Mouse (Mus musculus): Measurements from ENCODE around the gene Bola3. TPM values are rescaled to one million over a fixed set of nuclear protein-coding genes. Genes with fewer than 3 reads are reported as not detected.
"Not testable (repeated sequence)": the region's sequence is repeated elsewhere in the genome, so short reads cannot be mapped to it uniquely, and the experiment has no call there.

The Bola3 gene
- polyA plus RNA-seq, 1 experiment from 2014 or later = 297 TPM

DNA sequence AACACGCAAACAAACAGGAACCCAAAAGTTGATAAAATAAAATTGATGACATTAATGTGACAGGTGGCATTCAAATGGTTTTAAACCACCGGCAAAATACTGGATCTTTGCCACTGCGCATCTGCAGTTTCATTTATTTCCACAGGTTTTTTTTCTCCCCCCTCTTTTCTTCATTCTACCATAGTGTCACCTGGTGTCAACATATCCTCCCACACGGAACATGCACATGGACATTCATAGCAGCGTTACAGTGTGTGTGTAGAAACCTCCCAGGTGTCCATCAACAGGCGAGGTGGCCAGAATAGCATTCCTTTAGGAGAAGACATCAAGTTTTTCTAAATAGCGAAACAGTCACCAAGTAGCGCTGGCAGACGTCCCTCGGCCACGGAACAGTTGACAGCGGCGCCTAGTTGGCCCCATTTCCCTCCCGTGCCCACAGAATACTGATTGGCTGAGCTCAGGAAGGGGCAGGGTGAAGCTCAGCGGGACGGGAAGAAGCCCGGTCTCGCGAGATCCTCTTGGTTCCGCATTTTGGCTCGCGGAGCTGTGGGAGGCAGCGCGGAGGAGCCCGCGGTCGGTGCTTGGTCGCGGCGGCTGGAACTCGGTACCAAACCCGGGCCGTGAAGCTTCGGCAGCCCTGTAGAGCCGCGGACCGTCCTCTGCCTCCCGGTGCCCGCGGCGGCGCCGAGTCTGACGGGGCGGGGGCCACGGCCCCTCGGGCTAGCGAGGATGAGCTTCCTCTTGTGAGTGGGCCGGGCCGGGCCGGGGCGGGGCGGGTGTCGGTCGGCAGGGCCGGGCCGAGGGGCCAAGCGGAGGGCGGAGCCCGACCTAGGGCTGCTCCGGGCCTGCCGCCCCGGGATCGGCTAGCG is 23.2 kb upstream of the Bola3 start, which contains the start of the genes Mthfd2 and Mob1a:
Gene Mthfd2, minus strand, starts transcription at position 384 of the 869 bp plus-strand sequence.
Gene Mob1a, plus strand, starts transcription at position 492 of the 869 bp plus-strand sequence.
- Histone ChIP-seq H3K4me3 (ENCODE audit: control insufficient read depth in 1 of 2, insufficient read depth in 1 of 2, low read depth in 1 of 2, low read length in 2 of 2) (peak within 1 kb of the TSS; percentile 69 to 96), H3K9me3 (ENCODE audit: control insufficient read depth, low read length) (no peaks in the 10 kb centered on the region), H3K27ac (replicated peaks in 1 of 2; ENCODE audit: control insufficient read depth in 1 of 2, insufficient read depth in 1 of 2, low read depth in 2 of 2, low read length in 2 of 2) (peak within 1 kb of the TSS; percentile 89 to 93), H3K27me3 (ENCODE audit: control insufficient read depth, insufficient read depth, low read length) (no peaks in the 10 kb centered on the region), H3K4me2 (ENCODE audit: low read length) (peak within 1 kb of the TSS; percentile 74), H3K4me1 (ENCODE audit: control insufficient read depth in 2 of 2, insufficient read depth in 2 of 2, low read length in 2 of 2) (peaks cover 2 to 13% of the 10 kb centered on the region in 2 experiments), H3K36me3 (ENCODE audit: control insufficient read depth, insufficient read depth, low read length) (peaks cover 22% of the 10 kb centered on the region), H3K9ac (ENCODE audit: low read length) (peak within 1 kb of the TSS; percentile 85)
- WGBS = 2% methylated on average over 65 of the region's 65 CpGs
- ATAC-seq (ENCODE audit: insufficient number of reproducible peaks, insufficient read depth, low FRiP score, low read depth) = peak; percentile 96

DNA sequence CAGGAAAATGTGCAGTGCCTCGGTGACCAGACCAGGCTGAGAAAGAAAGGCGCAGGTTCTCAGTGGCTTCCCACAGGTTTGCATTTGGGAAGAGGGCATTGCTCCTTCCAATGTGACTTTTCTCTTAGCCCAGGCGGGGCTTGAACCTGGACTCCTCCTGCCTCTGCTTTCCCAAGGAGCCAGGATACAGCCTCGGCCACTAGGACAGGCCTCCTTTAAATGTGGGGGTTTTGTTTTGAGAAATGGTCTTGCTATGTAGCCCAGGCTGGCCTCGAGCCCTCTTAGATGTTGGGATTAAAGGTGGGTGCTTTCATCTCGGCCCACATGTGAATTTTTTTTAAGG is 22.6 kb upstream of the Bola3 start:
- 6% methylated on average over 6 of the region's 6 CpGs for WGBS
- peak overlapping the region; percentile 85 for H3K9ac ChIP-seq (ENCODE audit: low read length)
- peak overlapping the region; percentile 74 for H3K4me2 ChIP-seq (ENCODE audit: low read length)
- H3K36me3 ChIP-seq (ENCODE audit: control insufficient read depth, insufficient read depth, low read length) = peaks cover 28% of the 10 kb centered on the region
- H3K4me1 ChIP-seq (ENCODE audit: control insufficient read depth in 2 of 2, insufficient read depth in 2 of 2, low read length in 2 of 2) = peaks cover 2 to 13% of the 10 kb centered on the region in 2 experiments
- peak overlapping the region; percentile 69 to 96 for H3K4me3 ChIP-seq (ENCODE audit: control insufficient read depth in 1 of 2, insufficient read depth in 1 of 2, low read depth in 1 of 2, low read length in 2 of 2)
- no peaks in the 10 kb centered on the region for H3K9me3 ChIP-seq (ENCODE audit: control insufficient read depth, low read length)
- H3K27ac ChIP-seq (replicated peaks in 1 of 2; ENCODE audit: control insufficient read depth in 1 of 2, insufficient read depth in 1 of 2, low read depth in 2 of 2, low read length in 2 of 2) = peak overlapping the region; percentile 89 to 93
- ATAC-seq (ENCODE audit: insufficient number of reproducible peaks, insufficient read depth, low FRiP score, low read depth) = no peak
- H3K27me3 ChIP-seq (ENCODE audit: control insufficient read depth, insufficient read depth, low read length) = no peaks in the 10 kb centered on the region

DNA sequence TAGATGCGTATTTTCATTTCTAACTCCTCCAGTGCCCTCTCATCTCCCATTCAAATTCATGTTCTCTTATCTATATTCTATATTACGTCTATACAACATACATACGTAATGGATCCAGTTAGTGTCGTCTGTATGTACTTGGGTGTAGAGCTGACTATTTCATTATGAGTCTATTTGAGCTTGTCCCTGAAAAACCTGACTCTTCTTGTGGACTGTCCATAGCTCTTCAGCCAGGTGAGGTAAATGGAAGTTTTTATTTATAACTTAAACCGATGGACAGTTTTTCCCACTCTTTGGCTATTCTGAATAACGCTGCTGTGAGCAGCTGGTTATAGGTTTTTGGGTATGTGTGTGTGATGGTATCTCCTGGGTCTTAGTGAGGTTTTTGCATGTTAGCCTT is 22.2 kb upstream of the Bola3 start:
- peaks cover 2 to 13% of the 10 kb centered on the region in 2 experiments for H3K4me1 ChIP-seq (ENCODE audit: control insufficient read depth in 2 of 2, insufficient read depth in 2 of 2, low read length in 2 of 2)
- no peaks in the 10 kb centered on the region for H3K9me3 ChIP-seq (ENCODE audit: control insufficient read depth, low read length)
- no peak for ATAC-seq (ENCODE audit: insufficient number of reproducible peaks, insufficient read depth, low FRiP score, low read depth)
- peak overlapping the region; percentile 69 to 96; a peak in 3 of 4 replicates for H3K4me3 ChIP-seq (ENCODE audit: control insufficient read depth in 1 of 2, insufficient read depth in 1 of 2, low read depth in 1 of 2, low read length in 2 of 2)
- 53% methylated on average over 6 of the region's 6 CpGs for WGBS
- H3K9ac ChIP-seq (ENCODE audit: low read length) = peak overlapping the region; percentile 85
- peaks cover 32% of the 10 kb centered on the region for H3K36me3 ChIP-seq (ENCODE audit: control insufficient read depth, insufficient read depth, low read length)
- no peaks in the 10 kb centered on the region for H3K27me3 ChIP-seq (ENCODE audit: control insufficient read depth, insufficient read depth, low read length)
- peak overlapping the region; percentile 74 for H3K4me2 ChIP-seq (ENCODE audit: low read length)
- 0 out of 4 replicates have a peak overlapping the region, but pooled peaks of 1 of the 2 experiments have one; percentile 89 for H3K27ac ChIP-seq (replicated peaks in 1 of 2; ENCODE audit: control insufficient read depth in 1 of 2, insufficient read depth in 1 of 2, low read depth in 2 of 2, low read length in 2 of 2)

DNA sequence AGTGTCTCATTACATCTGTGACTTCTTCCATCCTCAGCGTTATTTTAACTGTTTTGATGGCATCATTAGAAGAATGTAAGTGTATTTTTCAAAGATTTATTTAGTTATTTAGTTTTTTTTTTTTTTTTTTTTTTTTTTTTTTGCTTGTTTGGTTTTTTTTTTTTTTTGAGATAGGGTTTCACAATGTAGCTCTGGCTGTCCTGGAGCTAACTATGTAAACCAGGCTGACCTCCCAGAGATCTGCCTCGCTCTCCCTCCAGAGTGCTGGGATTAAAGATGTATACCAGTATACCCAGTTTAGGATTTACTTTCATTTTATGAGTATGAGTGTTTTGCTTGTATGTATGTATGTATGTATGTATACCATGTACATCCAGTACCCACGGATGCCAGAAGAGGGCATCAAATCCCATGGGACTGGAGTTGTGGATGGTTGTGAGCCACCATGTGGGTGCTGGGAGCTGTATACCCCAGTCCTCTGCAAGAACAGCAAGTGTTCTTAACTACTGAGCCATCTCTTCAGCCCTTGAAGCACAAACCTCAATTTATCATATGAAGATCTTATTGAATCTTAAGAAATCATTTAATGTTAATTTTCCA is 21.3 kb upstream of the Bola3 start:
- H3K4me2 ChIP-seq (ENCODE audit: low read length) = no peak overlapping the region
- no peaks in the 10 kb centered on the region for H3K27me3 ChIP-seq (ENCODE audit: control insufficient read depth, insufficient read depth, low read length)
- WGBS = 91% methylated on average over 3 of the region's 3 CpGs
- H3K27ac ChIP-seq (replicated peaks in 1 of 2; ENCODE audit: control insufficient read depth in 1 of 2, insufficient read depth in 1 of 2, low read depth in 2 of 2, low read length in 2 of 2) = no peak overlapping the region
- peaks cover 42% of the 10 kb centered on the region for H3K36me3 ChIP-seq (ENCODE audit: control insufficient read depth, insufficient read depth, low read length)
- no peak overlapping the region for H3K9ac ChIP-seq (ENCODE audit: low read length)
- H3K9me3 ChIP-seq (ENCODE audit: control insufficient read depth, low read length) = no peaks in the 10 kb centered on the region
- ATAC-seq (ENCODE audit: insufficient number of reproducible peaks, insufficient read depth, low FRiP score, low read depth) = no peak
- H3K4me1 ChIP-seq (ENCODE audit: control insufficient read depth in 2 of 2, insufficient read depth in 2 of 2, low read length in 2 of 2) = peaks cover 2 to 13% of the 10 kb centered on the region in 2 experiments
- H3K4me3 ChIP-seq (ENCODE audit: control insufficient read depth in 1 of 2, insufficient read depth in 1 of 2, low read depth in 1 of 2, low read length in 2 of 2) = no peak overlapping the region

DNA sequence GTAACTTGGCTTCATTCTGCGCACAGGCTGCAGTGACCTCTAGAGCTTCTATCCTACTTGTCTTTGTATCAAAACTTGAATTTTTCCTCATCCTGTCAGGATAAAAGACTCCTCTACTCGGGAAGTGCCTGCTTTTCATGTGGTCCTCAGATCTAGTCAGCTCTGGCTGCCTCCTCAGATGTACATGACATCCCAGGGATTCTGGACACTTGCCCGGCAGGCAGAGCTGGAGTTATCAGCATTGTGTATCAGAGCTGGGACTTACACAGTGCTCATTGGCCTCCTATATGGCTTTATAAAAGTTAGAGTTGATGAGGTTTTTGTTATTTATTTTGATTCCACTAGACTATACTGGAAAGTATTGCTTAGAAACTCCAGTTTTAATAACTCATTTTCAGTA is 7.6 kb upstream of the Bola3 start:
- H3K9ac ChIP-seq (ENCODE audit: low read length) = no peak overlapping the region
- peaks cover 69% of the 10 kb centered on the region for H3K36me3 ChIP-seq (ENCODE audit: control insufficient read depth, insufficient read depth, low read length)
- no peaks in the 10 kb centered on the region for H3K27me3 ChIP-seq (ENCODE audit: control insufficient read depth, insufficient read depth, low read length)
- no peak for ATAC-seq (ENCODE audit: insufficient number of reproducible peaks, insufficient read depth, low FRiP score, low read depth)
- no peak overlapping the region for H3K27ac ChIP-seq (replicated peaks in 1 of 2; ENCODE audit: control insufficient read depth in 1 of 2, insufficient read depth in 1 of 2, low read depth in 2 of 2, low read length in 2 of 2)
- no peak overlapping the region for H3K4me2 ChIP-seq (ENCODE audit: low read length)
- H3K4me3 ChIP-seq (ENCODE audit: control insufficient read depth in 1 of 2, insufficient read depth in 1 of 2, low read depth in 1 of 2, low read length in 2 of 2) = no peak overlapping the region
- 46% methylated on average over 3 of the region's 3 CpGs for WGBS
- no peaks in the 10 kb centered on the region for H3K4me1 ChIP-seq (ENCODE audit: control insufficient read depth in 2 of 2, insufficient read depth in 2 of 2, low read length in 2 of 2)
- no peaks in the 10 kb centered on the region for H3K9me3 ChIP-seq (ENCODE audit: control insufficient read depth, low read length)

DNA sequence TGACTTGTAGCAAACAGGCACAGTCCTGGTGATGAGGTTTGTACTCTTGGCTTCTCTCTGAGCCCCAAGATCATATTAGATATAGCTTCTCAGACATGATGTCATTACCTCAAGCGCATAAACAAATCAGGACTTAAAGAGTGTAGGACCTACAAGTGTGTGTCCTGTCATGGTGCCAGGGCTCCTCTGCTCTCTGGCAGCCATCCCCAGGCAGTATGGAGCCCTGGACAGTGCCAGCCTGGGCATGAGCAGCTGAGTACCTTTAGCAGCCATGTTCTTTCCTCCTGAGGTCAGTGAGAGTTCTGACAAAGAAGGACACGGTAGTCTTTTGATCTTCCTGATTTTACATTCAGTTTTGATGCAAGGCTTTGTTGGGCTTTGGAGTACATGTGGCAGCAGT is 6.0 kb upstream of the Bola3 start:
- H3K36me3 ChIP-seq (ENCODE audit: control insufficient read depth, insufficient read depth, low read length) = peaks cover 57% of the 10 kb centered on the region
- H3K9ac ChIP-seq (ENCODE audit: low read length) = no peak overlapping the region
- H3K9me3 ChIP-seq (ENCODE audit: control insufficient read depth, low read length) = no peaks in the 10 kb centered on the region
- no peak overlapping the region for H3K4me2 ChIP-seq (ENCODE audit: low read length)
- H3K4me1 ChIP-seq (ENCODE audit: control insufficient read depth in 2 of 2, insufficient read depth in 2 of 2, low read length in 2 of 2) = no peaks in the 10 kb centered on the region
- no peak overlapping the region for H3K4me3 ChIP-seq (ENCODE audit: control insufficient read depth in 1 of 2, insufficient read depth in 1 of 2, low read depth in 1 of 2, low read length in 2 of 2)
- H3K27me3 ChIP-seq (ENCODE audit: control insufficient read depth, insufficient read depth, low read length) = no peaks in the 10 kb centered on the region
- no peak overlapping the region for H3K27ac ChIP-seq (replicated peaks in 1 of 2; ENCODE audit: control insufficient read depth in 1 of 2, insufficient read depth in 1 of 2, low read depth in 2 of 2, low read length in 2 of 2)
- ATAC-seq (ENCODE audit: insufficient number of reproducible peaks, insufficient read depth, low FRiP score, low read depth) = no peak
- 97% methylated on average over 2 of the region's 2 CpGs for WGBS

DNA sequence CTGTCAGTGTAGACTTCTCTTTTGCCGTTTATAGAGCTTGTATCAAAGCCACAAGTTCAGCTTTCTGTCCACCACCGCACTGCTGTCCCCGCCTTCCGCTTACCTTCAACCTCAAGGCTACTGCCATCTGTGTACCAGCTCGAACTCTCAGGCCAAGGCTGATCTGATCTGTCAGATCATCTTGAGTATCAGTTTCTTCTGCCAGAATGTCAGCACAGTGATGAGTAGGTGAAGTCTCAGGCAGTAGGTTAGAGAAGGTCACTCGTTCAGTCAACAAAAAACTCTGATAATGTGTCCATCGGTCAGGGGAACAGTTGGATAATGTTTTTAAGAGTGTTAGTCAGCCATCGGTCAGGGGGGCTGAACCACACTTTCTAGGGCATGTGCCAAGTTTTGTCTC is 3.7 kb upstream of the Bola3 start:
- not testable (repeated sequence) for H3K27ac ChIP-seq (replicated peaks in 1 of 2; ENCODE audit: control insufficient read depth in 1 of 2, insufficient read depth in 1 of 2, low read depth in 2 of 2, low read length in 2 of 2); H3K4me1 ChIP-seq (ENCODE audit: control insufficient read depth in 2 of 2, insufficient read depth in 2 of 2, low read length in 2 of 2); H3K9me3 ChIP-seq (ENCODE audit: control insufficient read depth, low read length); H3K27me3 ChIP-seq (ENCODE audit: control insufficient read depth, insufficient read depth, low read length); H3K4me3 ChIP-seq (ENCODE audit: control insufficient read depth in 1 of 2, insufficient read depth in 1 of 2, low read depth in 1 of 2, low read length in 2 of 2); ATAC-seq (ENCODE audit: insufficient number of reproducible peaks, insufficient read depth, low FRiP score, low read depth); H3K4me2 ChIP-seq (ENCODE audit: low read length); H3K9ac ChIP-seq (ENCODE audit: low read length)
- WGBS = 81% methylated on average over 8 of the region's 8 CpGs
- peaks cover 34% of the 10 kb centered on the region for H3K36me3 ChIP-seq (ENCODE audit: control insufficient read depth, insufficient read depth, low read length)
